In the genomic region with DNA sequence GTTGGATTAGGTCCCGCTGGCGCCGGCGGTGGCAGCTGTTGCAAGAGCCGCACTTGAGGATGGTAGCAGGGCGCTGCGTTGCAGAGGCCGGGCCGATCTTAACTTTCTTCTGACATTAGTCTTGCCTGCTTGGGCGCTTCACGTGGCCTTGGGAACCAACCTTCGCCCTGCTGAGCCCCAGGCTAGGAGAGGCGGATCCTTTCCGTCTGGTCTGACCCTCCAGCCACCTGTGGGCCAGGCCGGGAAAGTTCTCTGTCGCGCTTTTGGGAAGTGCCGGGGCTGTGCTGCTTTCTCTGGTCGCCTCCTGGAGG, we compare ENCODE assay signal across 8 mouse cellular contexts. TPM values are rescaled to one million over a fixed set of nuclear protein-coding genes. Genes with fewer than 3 reads are reported as not detected.
DNase-seq lines count a peak whose midpoint lies in the region; ATAC-seq and TF ChIP-seq lines count a peak whose summit lies in the region.

A gene (minus strand): TSS at position 223 of the 311 bp plus-strand sequence.

- H3K27me3 ChIP-seq in lung, embryonic 14.5 days (ENCODE audit: insufficient read depth, low read length), result peaks cover 21% of the 10 kb centered on the region

- H3K4me2 ChIP-seq in lung, embryonic 14.5 days, result peak within 1 kb of the TSS; percentile 68

- peak within 1 kb of the TSS; percentile 38 for H3K4me3 ChIP-seq in lung, embryonic 14.5 days (ENCODE audit: low read depth, low read length)

- H3K27ac ChIP-seq in lung, embryonic 14.5 days (ENCODE audit: low read depth), result no peak within 1 kb of the TSS

- no peak for TF ChIP-seq CTCF in lung, embryonic 14.5 days (IDR thresholded peaks at IDR 0.05; ENCODE audit: low read depth)

- H3K9me3 ChIP-seq in lung, embryonic 14.5 days (ENCODE audit: low read depth, low read length), result no peaks in the 10 kb centered on the region

- H3K36me3 ChIP-seq in lung, embryonic 14.5 days (ENCODE audit: insufficient read depth), result no peaks in the 10 kb centered on the region

- ATAC-seq in lung, embryonic 14.5 days (ENCODE audit: insufficient read depth), result no peak
- peak; percentile 35; the same call in 1 of the 2 replicates for ATAC-seq in neutrophil, adult 5-6 weeks (ENCODE audit: extremely low read depth, insufficient number of reproducible peaks, low FRiP score, poor library complexity, severe bottlenecking)

- peak within 1 kb of the TSS; percentile 39 for H3K9ac ChIP-seq in lung, embryonic 14.5 days

- 2% methylated on average over 19 of the region's 19 CpGs for WGBS in lung, embryonic 14.5 days

- DNase-seq in R1 (ENCODE audit: low read depth, low spot score), result peak; percentile 62
- DNase-seq in embryo, embryonic 11 days, result peak; percentile 61
- DNase-seq in heart, adult 18-20 months, result peak; percentile 78 to 84
- peak; percentile 70 for DNase-seq in kidney, adult 11 months
- DNase-seq in lung, embryonic 14.5 days, result peak; percentile 54
- DNase-seq in layer of hippocampus, adult 11-12 months (ENCODE audit: low spot score), result no peak
- no peak for DNase-seq in frontal cortex, postnatal 36 days (ENCODE audit: low spot score in 2 of 2)

- no peaks in the 10 kb centered on the region for H3K4me1 ChIP-seq in lung, embryonic 14.5 days (ENCODE audit: insufficient read depth)

RNA-seq across cellular contexts. Expression of the gene that starts here (rescaled TPM):
- 10 to 100 TPM; 42.7 to 50.9 TPM for total RNA-seq in heart, adult 18-20 months (2021)
- 2.9 and 4.3 TPM in 2 replicates for polyA plus RNA-seq in lung, embryonic 14.5 days (2014; fragmentation: Nextera tagmentation; extraction: Ambion mirVana)
- total RNA-seq in neutrophil, adult 5-6 weeks (2017), result 276 and 296 TPM in 2 replicates

Comparison
In these comparisons a context has a peak if more than half of its experiments do, and no peak if none do; other contexts are left out.
1. DNase-seq: peak in R1 (single experiment), embryo, embryonic 11 days (single experiment), heart, adult 18-20 months (2 of 2), kidney, adult 11 months (single experiment) and lung, embryonic 14.5 days (single experiment); none in layer of hippocampus, adult 11-12 months (single experiment) and frontal cortex, postnatal 36 days (0 of 2).